Mouse (Mus musculus) spleen, postnatal 36 days (tissue): Measurements from ENCODE around the gene Wasl.
A peak's percentile ranks its signal among the peaks of the same experiment; 100 is the strongest.

Source experiments
- DNase-seq, 2 experiments: peaks; one replicate each; pipeline ENCODE4 v3.0.0; 2022; ENCODE audit warnings: low spot score in 2 of 2, mixed read lengths in 1 of 2

The Wasl gene

GRCm38 (mm10) chr6:24604289-24604688 lies 60.5 kb downstream of the Wasl start:
- no peak for DNase-seq

GRCm38 (mm10) chr6:24602993-24603392 lies 61.8 kb downstream of the Wasl start:
- DNase-seq: no peak

GRCm38 (mm10) chr6:24602351-24602750 lies 62.5 kb downstream of the Wasl start:
- DNase-seq: no peak

GRCm38 (mm10) chr6:24601668-24602067 lies 63.1 kb downstream of the Wasl start:
- DNase-seq: no peak

GRCm38 (mm10) chr6:24600726-24601125 lies 64.1 kb downstream of the Wasl start:
- DNase-seq: no peak

GRCm38 (mm10) chr6:24600134-24600533 lies 64.7 kb downstream of the Wasl start:
- DNase-seq: no peak

- no peak for DNase-seq
These were observed 65.2 kb downstream of the Wasl start for GRCm38 (mm10) chr6:24599639-24600038.

GRCm38 (mm10) chr6:24599179-24599578 lies 65.6 kb downstream of the Wasl start:
- no peak for DNase-seq

GRCm38 (mm10) chr6:24597500-24597899 lies 67.3 kb downstream of the Wasl start, which contains the start of gene Lmod2:
TSS of gene Lmod2 (plus strand) at chr6:24597762.
- DNase-seq: no peak

GRCm38 (mm10) chr6:24591525-24592218 lies 73.1 kb downstream of the Wasl start:
- DNase-seq: no peak

- no peak for DNase-seq
These were observed 74.5 kb downstream of the Wasl start for GRCm38 (mm10) chr6:24590282-24590681.

- peak in 1 of 2 experiments; percentile 3 for DNase-seq
These were observed 77.9 kb downstream of the Wasl start for GRCm38 (mm10) chr6:24586885-24587284.

GRCm38 (mm10) chr6:24585431-24586310 lies 79.1 kb downstream of the Wasl start:
- no peak for DNase-seq

- DNase-seq: no peak
These were observed 81.4 kb downstream of the Wasl start for GRCm38 (mm10) chr6:24583456-24583855.

- no peak for DNase-seq
These were observed 91.5 kb downstream of the Wasl start for GRCm38 (mm10) chr6:24573319-24573718.

- DNase-seq: no peak
These were observed 92.4 kb downstream of the Wasl start for GRCm38 (mm10) chr6:24572431-24572830.

GRCm38 (mm10) chr6:24571126-24571525 lies 93.7 kb downstream of the Wasl start:
- DNase-seq: no peak

- DNase-seq: no peak
These were observed 94.5 kb downstream of the Wasl start for GRCm38 (mm10) chr6:24570278-24570677.

GRCm38 (mm10) chr6:24569711-24570110 lies 95.1 kb downstream of the Wasl start:
- no peak for DNase-seq

GRCm38 (mm10) chr6:24568963-24569362 lies 95.8 kb downstream of the Wasl start:
- no peak for DNase-seq

GRCm38 (mm10) chr6:24564886-24565285 lies 99.9 kb downstream of the Wasl start:
- no peak for DNase-seq

GRCm38 (mm10) chr6:24564081-24564480 lies 100.7 kb downstream of the Wasl start:
- DNase-seq: no peak
